Mouse (Mus musculus): ENCODE results near the gene Dusp16.

Gene Dusp16

DNA sequence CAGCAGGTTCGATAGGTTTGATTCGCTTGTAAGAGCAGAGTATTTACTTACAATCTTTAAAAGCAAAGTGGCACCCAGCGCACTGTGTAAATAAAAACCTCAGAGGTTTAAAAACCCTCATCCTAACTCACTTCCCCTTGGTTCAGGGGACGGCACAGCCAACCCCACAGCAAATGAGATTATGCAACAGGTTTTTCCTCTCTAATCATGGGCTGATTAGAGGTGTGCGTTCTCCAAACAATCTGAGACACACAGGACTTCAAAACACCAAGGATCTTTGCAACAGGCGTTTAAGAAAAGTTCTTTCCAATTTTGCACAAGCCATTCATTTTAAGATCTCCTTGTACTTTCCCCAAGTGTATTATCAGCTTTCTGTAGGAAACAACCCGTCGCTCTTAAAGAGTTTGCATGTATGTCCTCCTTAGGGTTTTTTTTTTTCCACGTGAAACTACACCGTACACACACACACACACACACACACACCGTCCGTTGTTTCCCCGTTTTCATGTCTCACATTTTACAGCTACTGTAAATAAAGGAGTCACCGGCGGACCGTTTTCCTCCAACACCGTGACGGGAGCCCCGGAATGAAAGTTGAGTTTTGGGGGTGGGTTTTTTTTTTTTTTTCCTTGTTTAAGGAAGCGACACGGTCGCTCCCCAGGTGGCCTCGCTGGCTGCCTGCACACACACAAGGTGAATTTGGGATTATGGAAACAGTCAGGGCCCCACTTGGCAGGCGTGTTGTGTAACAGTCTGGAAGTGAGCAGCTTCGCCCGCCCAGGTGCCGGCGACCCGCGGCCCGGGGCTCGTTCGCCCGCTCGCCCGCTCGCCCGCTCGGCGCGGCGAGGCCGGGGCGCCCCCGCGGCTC is 940 bp downstream of the Dusp16 start:
- peak; percentile 27 for DNase-seq (ENCODE audit: low spot score in 2 of 2)

DNA sequence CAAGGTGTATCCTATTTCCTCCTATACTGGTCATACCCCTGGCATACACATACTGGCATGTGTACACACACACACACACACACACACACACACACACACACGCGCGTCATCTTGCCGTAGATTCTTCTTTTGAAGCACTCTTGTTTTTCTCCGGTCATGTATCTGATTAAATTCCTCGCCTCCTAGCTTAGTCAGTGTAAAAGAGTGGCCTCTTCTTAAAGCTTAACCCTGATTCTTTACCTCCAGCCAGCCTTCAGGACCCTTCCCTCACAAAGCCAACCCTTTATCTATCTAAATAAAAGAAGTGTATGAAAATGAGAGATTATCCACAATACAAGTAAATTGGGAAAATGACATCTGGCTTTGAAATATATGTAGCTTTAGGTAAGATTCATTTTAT is 3.3 kb downstream of the Dusp16 start:
- no peak for DNase-seq (ENCODE audit: low spot score in 2 of 2)

DNA sequence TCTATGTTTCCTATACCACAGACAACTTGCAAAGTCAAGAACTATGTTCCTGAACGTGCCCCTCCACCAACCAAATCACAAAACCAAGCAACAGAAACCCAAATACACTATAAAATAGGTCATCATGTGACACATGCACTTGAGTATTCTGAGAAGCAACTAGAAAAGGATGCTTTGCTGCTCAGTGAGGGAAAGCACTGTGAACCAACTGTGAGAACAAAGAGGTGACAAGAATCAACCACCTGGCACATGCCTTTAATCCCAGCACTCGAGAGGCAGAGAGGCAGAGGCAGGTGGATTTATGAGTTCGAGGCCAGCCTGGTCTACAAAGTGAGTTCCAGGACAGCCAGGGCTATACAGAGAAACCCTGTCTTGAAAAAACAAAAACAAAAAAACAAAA is 6.0 kb downstream of the Dusp16 start:
- DNase-seq (ENCODE audit: low spot score in 2 of 2), result no peak

DNA sequence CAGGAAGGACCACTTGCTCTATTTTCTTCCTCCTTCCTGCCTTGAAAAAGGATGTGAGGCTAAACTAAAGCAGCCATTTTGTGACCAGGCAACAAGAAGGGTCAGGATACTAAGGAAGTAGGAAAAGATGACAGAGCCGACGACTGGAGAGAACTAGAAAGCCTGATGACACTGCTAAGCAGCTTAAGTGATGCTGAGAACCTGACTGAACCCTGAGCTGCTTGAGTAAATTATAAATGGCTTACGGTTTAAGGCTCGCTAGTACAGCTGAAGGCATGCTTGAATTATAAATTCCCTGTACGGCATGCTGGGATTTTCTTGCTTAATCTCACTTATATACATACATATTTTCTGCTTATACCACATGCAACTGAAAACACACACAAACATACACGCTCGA is 9.5 kb downstream of the Dusp16 start:
- no peak for DNase-seq (ENCODE audit: low spot score in 2 of 2)

DNA sequence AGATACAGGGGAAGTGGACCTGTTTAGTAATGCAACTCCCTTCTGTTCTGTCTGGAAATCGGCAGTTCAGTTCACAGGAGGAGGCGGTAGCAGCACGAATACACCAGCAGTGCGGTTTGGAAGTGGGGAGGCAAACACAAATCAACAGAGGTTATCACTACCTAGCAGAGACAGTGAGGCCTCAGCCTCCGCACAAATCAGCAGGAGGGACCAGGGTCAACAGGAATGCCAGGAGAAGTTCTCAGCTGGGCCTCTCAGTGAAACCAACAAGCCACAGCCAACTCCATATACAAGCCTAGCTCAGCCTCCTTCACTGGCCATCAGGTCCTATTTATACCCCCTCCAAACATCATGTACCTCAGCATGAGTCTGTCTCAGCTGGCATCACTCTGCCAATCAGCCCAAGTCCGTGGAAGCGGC is 10.9 kb downstream of the Dusp16 start:
- no peak for DNase-seq (ENCODE audit: low spot score in 2 of 2)

DNA sequence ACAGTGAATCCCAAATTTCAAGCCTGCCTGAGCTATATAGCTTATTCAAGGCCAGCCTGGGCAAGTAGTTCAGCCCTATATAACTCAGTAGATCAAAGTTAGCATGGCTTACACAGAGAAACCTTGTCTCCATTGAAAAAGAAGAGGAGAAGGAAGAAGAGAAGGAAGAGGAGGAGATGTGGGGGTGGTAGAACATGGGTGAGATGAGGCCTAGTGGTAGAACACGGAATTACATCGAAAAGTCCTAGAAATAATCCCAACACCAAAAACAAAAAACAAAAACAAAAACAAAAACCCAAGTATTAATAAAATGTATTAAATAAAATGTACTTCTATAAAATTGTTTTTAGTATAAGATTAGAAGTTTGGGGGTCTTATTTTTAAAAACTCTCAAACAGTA is 12.4 kb downstream of the Dusp16 start:
- DNase-seq (ENCODE audit: low spot score in 2 of 2), result no peak

DNA sequence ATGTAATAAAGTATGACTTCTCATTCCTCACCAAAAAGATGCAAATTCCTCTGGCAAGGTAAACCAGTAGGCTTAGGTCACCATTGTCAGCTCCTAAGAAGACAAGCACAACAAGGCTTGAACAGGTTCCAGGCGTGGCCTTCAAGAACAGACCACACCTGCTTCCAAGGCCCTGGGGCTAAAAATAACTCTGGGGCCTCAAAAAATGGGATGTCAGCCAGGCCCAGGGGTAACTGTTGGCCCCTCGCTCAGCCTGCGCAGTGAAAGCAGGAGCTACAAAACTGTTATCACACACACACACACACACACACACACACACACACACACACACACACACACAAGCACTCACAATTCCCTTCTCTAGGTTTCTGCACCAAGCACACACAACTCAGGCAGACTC is 18.5 kb downstream of the Dusp16 start:
- DNase-seq (ENCODE audit: low spot score in 2 of 2), result no peak

DNA sequence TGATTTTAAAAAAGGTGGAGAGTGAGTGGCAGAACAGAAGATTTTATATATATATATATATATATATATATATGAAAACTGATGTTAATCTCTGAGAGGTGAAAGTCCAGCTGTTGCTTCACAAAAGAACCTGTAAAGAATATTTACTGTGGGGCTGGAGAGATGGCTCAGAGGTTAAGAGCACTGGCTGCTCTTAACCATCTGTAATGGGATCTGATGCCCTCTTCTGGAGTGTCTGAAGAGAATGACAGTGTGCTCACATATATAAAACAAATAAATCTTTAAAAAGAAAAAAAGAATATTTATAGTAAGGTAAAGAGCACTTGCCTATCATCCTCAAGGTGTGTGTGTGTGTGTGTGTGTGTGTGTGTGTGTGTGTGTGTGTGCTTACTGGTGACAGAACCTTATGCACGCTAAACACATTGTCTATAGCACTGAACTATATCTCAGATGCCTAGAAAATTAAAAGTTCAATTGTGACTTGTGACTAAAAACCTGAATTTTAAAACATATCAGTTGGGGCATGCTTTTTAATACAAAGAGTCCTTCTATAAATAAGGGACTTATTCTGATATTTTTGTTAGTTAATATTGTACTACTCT is 19.0 kb downstream of the Dusp16 start:
- no peak for DNase-seq (ENCODE audit: low spot score in 2 of 2)

DNA sequence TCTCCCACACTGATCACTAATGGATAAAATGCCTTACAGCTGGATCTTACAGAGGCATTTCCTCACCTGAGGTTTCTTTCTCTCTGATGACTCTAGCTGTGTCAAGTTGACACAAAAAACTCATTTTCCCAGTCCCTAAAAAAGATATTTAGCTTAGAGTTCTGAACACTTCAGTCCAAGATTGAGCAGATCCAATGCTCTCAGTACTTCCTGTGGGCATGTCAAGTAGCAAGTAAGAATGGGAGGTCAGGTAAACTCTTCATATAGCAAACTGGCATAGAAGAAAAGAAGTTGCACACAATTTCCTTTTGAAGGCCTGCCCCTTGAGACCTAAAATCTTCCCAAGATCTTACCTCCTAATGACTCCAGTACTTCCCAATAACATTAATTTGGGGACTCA is 22.1 kb downstream of the Dusp16 start:
- no peak for DNase-seq (ENCODE audit: low spot score in 2 of 2)

DNA sequence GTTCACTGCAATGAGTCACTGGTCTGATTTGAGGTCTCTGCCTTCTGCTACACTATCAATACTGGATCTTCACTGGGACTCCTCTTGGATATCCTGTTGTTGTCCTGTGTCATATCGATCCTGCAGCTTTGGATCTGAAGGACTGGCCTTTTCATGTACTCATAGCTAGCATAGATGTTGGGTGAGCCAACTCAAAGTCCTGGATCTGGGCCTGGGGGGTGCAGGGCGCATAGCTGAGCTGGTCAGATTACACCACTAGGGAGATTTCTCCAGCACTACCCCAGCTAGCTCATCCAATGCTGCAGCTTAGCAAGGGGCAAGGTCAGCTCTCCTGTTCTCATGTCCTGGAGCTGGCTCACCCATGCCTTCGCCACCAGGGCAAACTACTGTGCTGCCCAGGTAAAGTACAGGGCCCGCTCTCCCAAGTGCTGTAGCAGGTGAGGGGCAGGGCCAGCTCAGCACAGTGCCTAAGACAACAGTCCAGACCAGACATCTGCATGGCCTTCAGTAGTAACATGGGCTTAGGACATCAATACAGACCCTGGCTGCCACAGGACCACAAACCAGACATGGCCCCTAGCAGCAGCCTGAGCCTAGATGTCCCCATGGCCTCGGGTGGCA is 27.9 kb downstream of the Dusp16 start:
- DNase-seq (ENCODE audit: low spot score in 2 of 2), result no peak

DNA sequence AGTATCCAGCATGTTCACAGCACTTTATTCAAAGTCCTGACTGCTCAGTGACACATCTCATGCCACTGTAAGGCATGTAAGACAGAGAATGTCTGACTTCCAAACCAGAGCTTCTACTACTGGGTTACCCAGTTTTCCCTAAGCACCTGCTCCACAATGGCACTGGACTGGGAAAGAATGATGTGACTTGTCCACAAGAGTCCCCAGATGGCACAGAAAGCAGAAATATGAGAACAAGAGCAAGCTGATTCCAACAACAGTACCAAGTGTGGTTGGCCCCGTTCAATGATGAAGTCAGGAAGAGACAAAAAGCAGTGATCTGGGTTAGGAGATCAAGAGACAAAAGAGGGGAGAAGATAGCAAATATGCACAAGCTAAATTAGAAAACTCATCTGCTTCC is 29.0 kb downstream of the Dusp16 start:
- no peak for DNase-seq (ENCODE audit: low spot score in 2 of 2)

DNA sequence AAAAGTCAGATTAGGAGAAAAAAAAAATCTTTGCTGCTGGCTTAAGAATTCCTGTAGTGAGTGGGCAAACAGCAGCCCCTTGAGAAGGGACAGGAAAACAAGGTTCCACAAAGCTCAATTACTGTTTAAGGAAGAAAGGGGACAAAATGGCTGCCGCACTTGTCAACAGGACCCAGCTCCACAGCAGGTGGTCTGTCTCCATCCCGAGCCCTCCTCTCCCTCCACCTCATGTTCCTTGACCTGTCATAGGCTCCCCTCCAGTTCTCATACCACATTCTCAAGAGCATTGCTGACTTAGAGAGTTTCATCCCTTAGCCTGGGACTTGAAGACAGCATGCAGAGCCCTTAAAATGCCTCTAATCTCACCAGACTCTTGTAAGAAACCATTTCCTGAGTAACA is 30.6 kb downstream of the Dusp16 start:
- no peak for DNase-seq (ENCODE audit: low spot score in 2 of 2)

DNA sequence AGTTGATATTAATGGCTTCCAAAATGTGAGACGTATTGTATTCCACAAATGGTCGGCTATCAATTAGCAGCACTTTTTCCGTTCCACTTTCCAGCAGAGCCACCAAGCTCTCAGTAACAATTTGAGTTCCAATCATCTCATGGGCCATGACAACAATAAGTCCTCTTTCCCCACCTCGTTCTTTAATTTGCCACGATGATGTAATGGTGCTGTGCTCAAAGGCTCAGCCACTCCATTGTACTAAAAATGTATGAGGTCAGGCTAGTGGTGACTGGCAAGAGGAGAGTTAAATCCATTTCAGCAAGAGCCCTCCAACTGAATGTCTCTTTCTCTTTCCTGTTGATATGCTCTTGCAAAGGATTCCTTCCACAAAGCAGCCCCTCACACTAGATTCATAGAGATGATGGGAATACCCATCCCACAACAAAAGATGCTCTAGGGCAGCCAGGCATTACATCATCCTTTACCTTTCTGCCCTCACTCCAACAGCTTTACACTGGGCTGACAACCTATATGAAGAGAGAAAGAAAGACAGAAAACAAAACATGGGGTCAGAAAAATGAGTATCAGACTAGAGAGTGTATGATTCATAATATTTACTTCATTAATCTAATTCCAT is 31.4 kb downstream of the Dusp16 start:
- no peak for DNase-seq (ENCODE audit: low spot score in 2 of 2)

DNA sequence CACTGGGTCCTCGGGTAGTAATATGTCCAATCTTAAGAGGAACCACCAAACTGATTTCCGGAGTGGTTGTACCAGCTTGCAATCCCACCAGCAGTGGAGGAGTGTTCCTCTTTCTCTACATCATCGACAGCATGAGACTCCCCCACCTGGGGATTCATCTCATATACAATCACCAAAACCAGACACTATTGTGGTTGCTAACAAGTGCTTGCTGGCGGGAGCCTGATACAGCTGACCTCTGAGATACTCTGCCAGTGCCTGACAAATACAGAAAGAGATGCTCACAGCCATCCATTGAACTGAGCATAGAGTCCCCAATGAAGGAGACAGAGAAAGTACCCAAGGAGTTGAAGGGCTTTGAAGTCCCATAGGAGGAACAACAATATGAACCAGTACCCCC is 36.4 kb downstream of the Dusp16 start:
- DNase-seq (ENCODE audit: low spot score in 2 of 2), result no peak

DNA sequence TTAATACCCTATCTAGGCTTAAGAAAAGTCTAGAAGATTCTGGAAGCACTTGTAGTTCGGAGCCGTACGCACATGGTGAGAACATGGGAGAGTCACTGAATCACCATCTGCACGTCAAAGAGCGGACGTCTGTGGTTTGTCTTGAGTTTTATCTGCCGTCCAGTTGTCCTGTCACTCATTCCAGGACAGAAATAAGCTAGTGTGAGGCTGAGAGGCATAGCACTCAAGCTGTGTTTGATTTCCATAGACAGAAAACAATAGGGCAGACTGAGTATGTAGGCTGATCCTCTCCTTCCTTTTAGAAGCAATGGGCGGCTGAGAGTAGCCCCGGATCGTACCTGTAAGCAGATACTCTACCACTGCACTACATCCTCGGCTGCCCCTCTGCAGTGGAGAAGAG is 38.6 kb downstream of the Dusp16 start:
- no peak for DNase-seq (ENCODE audit: low spot score in 2 of 2)

DNA sequence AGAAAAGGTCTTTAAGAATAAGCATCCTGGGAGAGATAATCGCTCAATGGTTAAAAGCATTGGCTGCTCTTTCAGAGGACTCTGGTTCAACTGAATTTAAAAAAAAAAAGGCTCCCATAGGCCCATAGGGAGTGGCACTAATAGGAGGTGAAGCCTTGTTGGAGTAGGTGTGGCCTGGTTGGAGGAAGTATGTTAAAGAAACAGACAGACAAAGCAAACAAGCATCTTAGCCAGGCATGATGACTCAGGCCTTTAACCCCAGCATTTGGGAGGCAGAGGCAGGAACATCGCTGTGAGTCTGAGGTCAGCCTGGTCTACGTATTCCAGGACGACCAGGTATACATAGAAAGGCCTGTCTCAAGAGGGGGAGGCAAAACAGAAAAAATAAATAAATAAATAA is 39.0 kb downstream of the Dusp16 start:
- DNase-seq (ENCODE audit: low spot score in 2 of 2), result no peak

DNA sequence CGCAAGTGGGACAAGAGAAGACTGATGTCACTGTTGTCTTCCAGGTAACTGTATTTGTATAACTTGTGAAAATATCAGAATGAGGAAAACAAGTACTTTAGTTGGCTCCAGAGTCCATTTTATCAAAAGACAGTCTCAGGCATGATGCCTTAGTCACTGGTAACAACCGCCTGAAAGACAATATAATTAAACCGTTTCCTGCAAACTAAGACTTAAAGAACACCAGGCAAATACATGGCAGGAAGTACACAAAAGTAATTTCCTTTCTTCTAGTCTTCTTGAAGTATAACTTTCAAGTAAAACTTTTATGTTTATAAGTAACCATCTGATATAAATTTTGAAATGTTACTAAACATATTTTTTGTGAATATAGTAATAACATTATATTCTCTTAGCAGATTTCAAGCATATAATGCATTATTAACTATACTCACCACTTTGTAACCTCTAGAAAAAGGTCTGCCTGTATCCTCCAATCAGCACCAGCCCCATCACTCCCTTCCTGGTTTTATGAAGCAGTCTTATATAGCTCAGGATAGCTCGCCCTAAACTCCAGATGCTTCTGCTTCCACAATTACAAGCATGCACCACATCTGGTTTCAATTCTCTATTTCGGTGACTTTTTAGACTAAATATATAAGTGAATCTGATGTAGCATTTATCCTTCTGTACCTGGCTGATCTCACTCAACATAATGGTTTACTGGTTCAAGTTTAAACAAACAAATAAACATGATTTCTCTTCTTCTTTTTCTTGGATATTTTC is 40.4 kb downstream of the Dusp16 start:
- DNase-seq (ENCODE audit: low spot score in 2 of 2), result no peak

DNA sequence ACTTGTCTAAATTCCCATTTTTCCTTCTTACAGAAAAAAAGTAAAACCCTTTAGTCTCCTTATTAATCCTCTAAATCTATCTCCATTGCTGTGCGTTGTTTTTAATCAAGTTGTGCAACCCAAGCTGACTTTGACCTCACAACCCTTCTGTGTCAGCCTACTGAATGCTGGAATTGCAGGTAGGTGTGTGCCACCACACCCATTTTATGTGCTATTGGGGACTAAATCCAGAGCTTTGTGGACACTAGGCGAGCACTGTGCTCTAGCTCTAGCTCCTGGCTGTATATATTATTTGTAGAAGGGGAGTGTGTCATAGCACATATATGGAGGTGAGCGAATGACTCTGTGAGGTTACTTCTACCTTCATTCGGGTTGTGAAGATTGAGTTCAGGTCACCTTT is 41.3 kb downstream of the Dusp16 start:
- no peak for DNase-seq (ENCODE audit: low spot score in 2 of 2)

DNA sequence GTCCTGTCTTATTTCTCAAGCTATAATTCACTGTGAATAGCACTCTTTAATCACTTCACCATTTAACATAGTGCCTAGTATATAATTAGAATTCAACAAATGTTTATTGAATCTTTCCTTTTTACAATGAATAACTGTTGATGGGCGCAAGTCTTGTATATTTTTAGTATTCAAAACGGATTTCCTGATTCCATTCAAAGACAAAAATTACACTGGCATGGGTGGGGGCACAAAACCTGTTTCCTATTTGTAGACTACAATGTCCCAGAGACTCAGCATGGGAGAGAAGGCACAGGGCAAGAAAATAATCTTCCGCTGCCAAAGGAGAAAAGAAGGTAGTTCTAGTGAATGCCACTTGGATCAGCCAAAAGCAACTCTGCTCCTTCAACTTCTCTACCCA is 44.3 kb downstream of the Dusp16 start:
- DNase-seq (ENCODE audit: low spot score in 2 of 2), result no peak

DNA sequence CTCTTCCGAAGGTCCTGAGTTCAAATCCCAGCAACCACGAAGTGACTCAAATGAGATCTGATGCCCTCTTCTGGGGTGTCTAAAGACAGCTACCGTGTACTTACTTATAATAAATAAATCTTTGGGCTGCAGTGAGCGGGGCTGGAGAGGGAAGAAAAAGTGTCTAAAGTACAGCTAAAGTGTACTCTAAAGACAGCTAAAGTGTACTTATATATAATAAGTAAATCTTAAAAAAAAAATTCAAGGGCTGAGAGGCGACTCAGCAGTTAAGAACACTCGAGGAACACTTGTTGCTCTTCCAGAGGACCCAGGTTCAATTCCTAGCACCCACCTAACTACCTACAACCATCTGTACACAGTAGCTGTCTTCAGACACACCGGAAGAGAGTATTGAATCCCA is 46.5 kb downstream of the Dusp16 start:
- DNase-seq (ENCODE audit: low spot score in 2 of 2), result no peak

DNA sequence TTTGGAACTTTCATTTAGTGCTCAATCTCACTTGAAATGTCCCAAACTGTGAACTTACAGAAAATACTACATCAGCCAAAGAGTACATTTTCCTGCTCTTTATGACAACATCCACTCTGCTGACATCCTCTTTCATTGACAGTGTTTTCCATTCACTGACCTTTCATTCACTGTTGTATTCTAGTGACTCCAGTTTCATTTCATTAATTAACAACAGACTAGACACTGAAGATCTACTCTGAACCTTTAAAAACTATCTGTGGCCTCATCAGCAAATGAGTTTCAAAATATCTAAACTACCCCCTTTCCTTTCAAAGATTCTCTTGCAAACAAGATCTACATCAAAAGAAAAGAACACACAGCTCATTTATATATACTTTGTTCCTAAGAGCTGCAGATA is 48.9 kb downstream of the Dusp16 start:
- no peak for DNase-seq (ENCODE audit: low spot score in 2 of 2)

DNA sequence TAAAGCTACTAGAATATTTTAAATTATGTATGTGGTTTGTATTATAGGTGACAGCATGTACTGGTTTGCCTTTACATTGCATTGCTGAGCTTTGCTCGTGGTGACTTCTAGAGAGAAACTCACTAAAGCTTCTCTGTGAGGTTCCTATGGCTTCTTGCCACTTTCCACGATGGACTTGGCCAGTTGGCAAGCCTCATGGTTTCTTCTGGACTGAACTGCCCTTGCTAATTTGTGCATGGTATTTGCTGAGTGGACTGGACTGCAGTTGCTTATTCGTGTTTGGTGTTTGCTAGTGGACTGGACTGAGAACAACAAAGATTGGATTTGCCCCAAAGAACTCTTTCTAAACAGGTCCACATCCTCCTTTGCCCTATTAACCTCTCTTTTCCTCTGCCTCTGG is 55.6 kb downstream of the Dusp16 start:
- no peak for DNase-seq (ENCODE audit: low spot score in 2 of 2)
